Mouse (Mus musculus) hindbrain, embryonic 15.5 days (tissue): ENCODE data around the gene Aamp. TPM values are rescaled to one million over a fixed set of nuclear protein-coding genes. Genes with fewer than 3 reads are reported as not detected.

ENCODE experiments used
- ATAC-seq: fragments of 200-750 bp; cut with Nextera tagmentation; 2 replicates; pipeline ENCODE4 v1.8.0; 2017; ENCODE audit warnings: low read depth, moderate number of reproducible peaks, moderate TSS enrichment; ENCODE audit not compliant: low FRiP score
- H3K27ac ChIP-seq: fragments of 300-500 bp; sonication (generic); replicated peaks from 2 replicates; pipeline ENCODE4 v1.5.1; 2015; ENCODE audit warnings: mild to moderate bottlenecking, inconsistent platforms
- H3K27me3 ChIP-seq: fragments of 300-500 bp; sonication (generic); 2 replicates; pipeline ENCODE4 v1.6.1; 2015; ENCODE audit warnings: control low read depth, inconsistent platforms
- H3K36me3 ChIP-seq: fragments of 300-500 bp; sonication (generic); 2 replicates; pipeline ENCODE4 v1.6.1; 2015; ENCODE audit warnings: control low read depth, inconsistent platforms
- H3K4me1 ChIP-seq: fragments of 300-500 bp; sonication (generic); replicated peaks from 2 replicates; pipeline ENCODE4 v1.6.1; 2015; ENCODE audit warnings: control low read depth, inconsistent platforms
- H3K4me2 ChIP-seq: fragments of 300-500 bp; sonication (generic); 2 replicates; pipeline ENCODE4 v1.6.1; 2015; ENCODE audit warnings: moderate library complexity, mild to moderate bottlenecking, inconsistent platforms
- H3K4me3 ChIP-seq: fragments of 300-500 bp; sonication (generic); 2 replicates; pipeline ENCODE4 v1.5.1; 2015; ENCODE audit warnings: mild to moderate bottlenecking, inconsistent platforms
- H3K9ac ChIP-seq: fragments of 300-500 bp; sonication (generic); 2 replicates; pipeline ENCODE4 v1.6.1; 2015; ENCODE audit warnings: inconsistent platforms
- H3K9me3 ChIP-seq: fragments of 300-500 bp; sonication (generic); 2 replicates; pipeline ENCODE4 v1.6.1; 2016; ENCODE audit warnings: control low read depth, inconsistent platforms
- WGBS: fragments of 180-500 bp; shearing (Covaris S2); methylation state at CpG from one replicate; pipeline ENCODE4 v1.1.7; 2015; 5-methylcytosine and 5-hydroxymethylcytosine counted together
- polyA plus RNA-seq: library from polyadenylated mRNA; unstranded; fragments of >200 nt; fragmentation: Nextera tagmentation; extraction: Ambion mirVana; gene quantifications from 2 replicates; pipeline ENCODE4 v1.2.1, GENCODE M21; 2015

Aamp gene
- polyA plus RNA-seq, 1 experiment from 2014 or later = 217 TPM

- Histone ChIP-seq H3K27me3 (no peaks in the 10 kb centered on the region), H3K4me3 (no peak overlapping the region), H3K36me3 (no peaks in the 10 kb centered on the region), H3K4me2 (no peak overlapping the region), H3K27ac (0 out of 2 replicates have a peak overlapping the region, but pooled peaks have one; percentile 3), H3K4me1 (peaks cover 40% of the 10 kb centered on the region), H3K9ac (no peak overlapping the region), H3K9me3 (no peaks in the 10 kb centered on the region)
- no peak for ATAC-seq
- WGBS = 82% methylated on average over 4 of the region's 4 CpGs
Observed at GRCm38 (mm10) chr1:74240832-74241231, 43.7 kb downstream of the Aamp start.

GRCm38 (mm10) chr1:74240311-74240710 is 44.2 kb downstream of the Aamp start:
- WGBS = 65% methylated on average over 6 of the region's 6 CpGs
- 0 out of 2 replicates have a peak overlapping the region, but pooled peaks have one; percentile 9 for H3K4me2 ChIP-seq
- no peaks in the 10 kb centered on the region for H3K9me3 ChIP-seq
- 0 out of 2 replicates have a peak overlapping the region, but pooled peaks have one; percentile 3 for H3K27ac ChIP-seq
- H3K4me1 ChIP-seq = peaks cover 40% of the 10 kb centered on the region
- H3K36me3 ChIP-seq = no peaks in the 10 kb centered on the region
- no peak for ATAC-seq
- H3K27me3 ChIP-seq = no peaks in the 10 kb centered on the region
- no peak overlapping the region for H3K4me3 ChIP-seq
- H3K9ac ChIP-seq = no peak overlapping the region

GRCm38 (mm10) chr1:74239618-74240017 is 44.9 kb downstream of the Aamp start:
- Histone ChIP-seq H3K4me2 (peak overlapping the region; percentile 74), H3K27ac (no peak overlapping the region)
- 64% methylated on average over 11 of the region's 11 CpGs for WGBS

GRCm38 (mm10) chr1:74239162-74239561 is 45.4 kb downstream of the Aamp start:
- H3K27me3 ChIP-seq = no peaks in the 10 kb centered on the region
- no peak for ATAC-seq
- H3K9me3 ChIP-seq = no peaks in the 10 kb centered on the region
- H3K4me1 ChIP-seq = peaks cover 40% of the 10 kb centered on the region
- H3K4me3 ChIP-seq = no peak overlapping the region
- H3K36me3 ChIP-seq = no peaks in the 10 kb centered on the region
- peak overlapping the region; percentile 74 for H3K4me2 ChIP-seq
- no peak overlapping the region for H3K9ac ChIP-seq
- 69% methylated on average over 7 of the region's 7 CpGs for WGBS
- H3K27ac ChIP-seq = no peak overlapping the region

More at GRCm38 (mm10) chr1:74239618-74240017, 44.9 kb downstream of the Aamp start:
- Histone ChIP-seq H3K4me3 (no peak overlapping the region), H3K27me3 (no peaks in the 10 kb centered on the region), H3K36me3 (no peaks in the 10 kb centered on the region), H3K4me1 (peaks cover 40% of the 10 kb centered on the region), H3K9me3 (no peaks in the 10 kb centered on the region), H3K9ac (0 out of 2 replicates have a peak overlapping the region, but pooled peaks have one; percentile 4)
- no peak for ATAC-seq

- WGBS = 67% methylated on average over 1 of the region's 1 CpGs
- H3K9ac ChIP-seq = peak overlapping the region; percentile 99; the same call in 1 of the 2 replicates
- H3K36me3 ChIP-seq = no peaks in the 10 kb centered on the region
- H3K4me2 ChIP-seq = peak overlapping the region; percentile 74
- no peak for ATAC-seq
- H3K4me1 ChIP-seq = peaks cover 40% of the 10 kb centered on the region
- no peaks in the 10 kb centered on the region for H3K9me3 ChIP-seq
- peak overlapping the region; percentile 98 for H3K4me3 ChIP-seq
- no peaks in the 10 kb centered on the region for H3K27me3 ChIP-seq
- H3K27ac ChIP-seq = no peak overlapping the region
Observed at GRCm38 (mm10) chr1:74238136-74238535, 46.4 kb downstream of the Aamp start.

GRCm38 (mm10) chr1:74237671-74238070 is 46.9 kb downstream of the Aamp start:
- H3K4me3 ChIP-seq = peak overlapping the region; percentile 98
- peak overlapping the region; percentile 99 for H3K9ac ChIP-seq
- H3K4me1 ChIP-seq = peaks cover 40% of the 10 kb centered on the region
- no peaks in the 10 kb centered on the region for H3K36me3 ChIP-seq
- WGBS = 46% methylated on average over 5 of the region's 5 CpGs
- no peaks in the 10 kb centered on the region for H3K27me3 ChIP-seq
- no peak for ATAC-seq
- H3K27ac ChIP-seq = no peak overlapping the region; the same call in 1 of the 2 replicates
- H3K4me2 ChIP-seq = peak overlapping the region; percentile 74
- no peaks in the 10 kb centered on the region for H3K9me3 ChIP-seq

- under 1% methylated on average over 41 of the region's 57 CpGs for WGBS
- Histone ChIP-seq H3K36me3 (no peaks in the 10 kb centered on the region), H3K9me3 (no peaks in the 10 kb centered on the region)
Observed at GRCm38 (mm10) chr1:74236590-74237317, 47.8 kb downstream of the Aamp start.

GRCm38 (mm10) chr1:74235938-74236589 is 48.5 kb downstream of the Aamp start, which contains the start of gene Arpc2:
TSS of gene Arpc2 (plus strand) at chr1:74236084.
- H3K9ac ChIP-seq = peak within 1 kb of the TSS; percentile 99
- peak within 1 kb of the TSS; percentile 98 for H3K4me3 ChIP-seq
- H3K4me1 ChIP-seq = peaks cover 39% of the 10 kb centered on the region
- peak within 1 kb of the TSS; percentile 93 for H3K27ac ChIP-seq
- H3K36me3 ChIP-seq = no peaks in the 10 kb centered on the region
- H3K4me2 ChIP-seq = peak within 1 kb of the TSS; percentile 74
- H3K27me3 ChIP-seq = no peaks in the 10 kb centered on the region
- peak; percentile 94 for ATAC-seq
- 2% methylated on average over 43 of the region's 55 CpGs for WGBS
- H3K9me3 ChIP-seq = no peaks in the 10 kb centered on the region

More at GRCm38 (mm10) chr1:74236590-74237317, 47.8 kb downstream of the Aamp start:
- Histone ChIP-seq H3K4me1 (peaks cover 40% of the 10 kb centered on the region), H3K4me2 (peak overlapping the region; percentile 74), H3K27ac (peak overlapping the region; percentile 93), H3K27me3 (no peaks in the 10 kb centered on the region), H3K9ac (peak overlapping the region; percentile 99), H3K4me3 (peak overlapping the region; percentile 98)
- ATAC-seq = peak; percentile 82

GRCm38 (mm10) chr1:74230992-74231391 is 53.5 kb downstream of the Aamp start:
- Histone ChIP-seq H3K36me3 (no peaks in the 10 kb centered on the region), H3K9me3 (no peaks in the 10 kb centered on the region), H3K4me1 (no peaks in the 10 kb centered on the region), H3K27ac (no peak overlapping the region), H3K27me3 (no peaks in the 10 kb centered on the region), H3K4me2 (no peak overlapping the region), H3K9ac (no peak overlapping the region), H3K4me3 (no peak overlapping the region)
- WGBS = no CpG with 5 or more reads among the region's 1 CpGs
- no peak for ATAC-seq

GRCm38 (mm10) chr1:74229942-74230341 is 54.6 kb downstream of the Aamp start:
- WGBS = 76% methylated on average over 2 of the region's 2 CpGs
- no peak overlapping the region for H3K9ac ChIP-seq
- H3K4me2 ChIP-seq = no peak overlapping the region
- no peak overlapping the region for H3K27ac ChIP-seq
- no peaks in the 10 kb centered on the region for H3K36me3 ChIP-seq
- no peak overlapping the region for H3K4me3 ChIP-seq
- H3K27me3 ChIP-seq = no peaks in the 10 kb centered on the region
- no peaks in the 10 kb centered on the region for H3K9me3 ChIP-seq
- no peaks in the 10 kb centered on the region for H3K4me1 ChIP-seq
- no peak for ATAC-seq
